Mouse (Mus musculus): ENCODE data around the gene Grin2a. TPM values are rescaled to one million over a fixed set of nuclear protein-coding genes. Genes with fewer than 3 reads are reported as not detected.

The Grin2a gene
- polyA plus RNA-seq, 2 experiments = not detected

- H3K27ac ChIP-seq = no peak overlapping the region
- no peaks in the 10 kb centered on the region for H3K9me3 ChIP-seq (ENCODE audit: control insufficient read depth, low read length)
- no peak overlapping the region for H3K4me3 ChIP-seq (ENCODE audit: insufficient read depth in 1 of 2, low read depth in 2 of 2, low read length in 2 of 2)
- TF ChIP-seq EP300 (IDR thresholded peaks at IDR 0.05; ENCODE audit: low read depth) = no peak
- no peak for TF ChIP-seq CTCF (IDR thresholded peaks at IDR 0.05; ENCODE audit: low read depth)
- DNase-seq (ENCODE audit: low read depth in 3 of 3, low spot score in 3 of 3) (no peak), ATAC-seq (ENCODE audit: insufficient read depth) (no peak)
- H3K36me3 ChIP-seq (replicated peaks; ENCODE audit: control insufficient read depth, insufficient read depth, low read depth) = no peaks in the 10 kb centered on the region
- 79% methylated on average over 8 of the region's 8 CpGs for WGBS (ENCODE audit: insufficient replicate concordance)
- H3K9ac ChIP-seq (replicated peaks) = no peak overlapping the region
- H3K4me2 ChIP-seq (ENCODE audit: low read depth) = no peak overlapping the region
- H3K4me1 ChIP-seq (replicated peaks; ENCODE audit: control insufficient read depth in 2 of 2, insufficient read depth in 2 of 2, low read length in 1 of 2) = no peaks in the 10 kb centered on the region
- no peaks in the 10 kb centered on the region for H3K27me3 ChIP-seq (ENCODE audit: control insufficient read depth, insufficient read depth, low read length)
Observed at GRCm38 (mm10) chr16:9756849-9757248, 238.5 kb downstream of the Grin2a start.

- no peak for ATAC-seq (ENCODE audit: insufficient read depth)
- no peaks in the 10 kb centered on the region for H3K4me1 ChIP-seq (replicated peaks; ENCODE audit: control insufficient read depth in 2 of 2, insufficient read depth in 2 of 2, low read length in 1 of 2)
- no peak overlapping the region for H3K4me2 ChIP-seq (ENCODE audit: low read depth)
- DNase-seq (ENCODE audit: low read depth in 3 of 3, low spot score in 3 of 3) = no peak
- H3K9me3 ChIP-seq (ENCODE audit: control insufficient read depth, low read length) = no peaks in the 10 kb centered on the region
- no peak overlapping the region for H3K9ac ChIP-seq (replicated peaks)
- 70% methylated on average over 5 of the region's 5 CpGs for WGBS (ENCODE audit: insufficient replicate concordance)
- H3K36me3 ChIP-seq (replicated peaks; ENCODE audit: control insufficient read depth, insufficient read depth, low read depth) = no peaks in the 10 kb centered on the region
- no peak overlapping the region for H3K4me3 ChIP-seq (ENCODE audit: insufficient read depth in 1 of 2, low read depth in 2 of 2, low read length in 2 of 2)
- TF ChIP-seq EP300 (IDR thresholded peaks at IDR 0.05; ENCODE audit: low read depth) (no peak), CTCF (IDR thresholded peaks at IDR 0.05; ENCODE audit: low read depth) (no peak)
- H3K27me3 ChIP-seq (ENCODE audit: control insufficient read depth, insufficient read depth, low read length) = no peaks in the 10 kb centered on the region
- H3K27ac ChIP-seq = no peak overlapping the region
Observed at GRCm38 (mm10) chr16:9754061-9754460, 241.3 kb downstream of the Grin2a start.

GRCm38 (mm10) chr16:9753045-9753444 is 242.3 kb downstream of the Grin2a start:
- Histone ChIP-seq H3K27me3 (ENCODE audit: control insufficient read depth, insufficient read depth, low read length) (no peaks in the 10 kb centered on the region), H3K4me2 (ENCODE audit: low read depth) (no peak overlapping the region), H3K9me3 (ENCODE audit: control insufficient read depth, low read length) (no peaks in the 10 kb centered on the region), H3K4me1 (replicated peaks; ENCODE audit: control insufficient read depth in 2 of 2, insufficient read depth in 2 of 2, low read length in 1 of 2) (no peaks in the 10 kb centered on the region), H3K27ac (no peak overlapping the region), H3K9ac (replicated peaks) (no peak overlapping the region), H3K36me3 (replicated peaks; ENCODE audit: control insufficient read depth, insufficient read depth, low read depth) (no peaks in the 10 kb centered on the region), H3K4me3 (ENCODE audit: insufficient read depth in 1 of 2, low read depth in 2 of 2, low read length in 2 of 2) (no peak overlapping the region)
- DNase-seq (ENCODE audit: low read depth in 3 of 3, low spot score in 3 of 3) (no peak), ATAC-seq (ENCODE audit: insufficient read depth) (no peak)
- TF ChIP-seq EP300 (IDR thresholded peaks at IDR 0.05; ENCODE audit: low read depth) = no peak
- WGBS (ENCODE audit: insufficient replicate concordance) = 78% methylated on average over 9 of the region's 9 CpGs

- 67% methylated on average over 8 of the region's 8 CpGs for WGBS (ENCODE audit: insufficient replicate concordance)
- no peaks in the 10 kb centered on the region for H3K9me3 ChIP-seq (ENCODE audit: control insufficient read depth, low read length)
- DNase-seq (ENCODE audit: low read depth in 3 of 3, low spot score in 3 of 3) = no peak
- H3K4me2 ChIP-seq (ENCODE audit: low read depth) = no peak overlapping the region
- H3K4me1 ChIP-seq (replicated peaks; ENCODE audit: control insufficient read depth in 2 of 2, insufficient read depth in 2 of 2, low read length in 1 of 2) = no peaks in the 10 kb centered on the region
- no peak overlapping the region for H3K4me3 ChIP-seq (ENCODE audit: insufficient read depth in 1 of 2, low read depth in 2 of 2, low read length in 2 of 2)
- no peaks in the 10 kb centered on the region for H3K36me3 ChIP-seq (replicated peaks; ENCODE audit: control insufficient read depth, insufficient read depth, low read depth)
- no peak overlapping the region for H3K27ac ChIP-seq
- TF ChIP-seq CTCF (IDR thresholded peaks at IDR 0.05; ENCODE audit: low read depth) (no peak), EP300 (IDR thresholded peaks at IDR 0.05; ENCODE audit: low read depth) (no peak)
- no peaks in the 10 kb centered on the region for H3K27me3 ChIP-seq (ENCODE audit: control insufficient read depth, insufficient read depth, low read length)
- ATAC-seq (ENCODE audit: insufficient read depth) = no peak
- H3K9ac ChIP-seq (replicated peaks) = no peak overlapping the region
Observed at GRCm38 (mm10) chr16:9752600-9752999, 242.8 kb downstream of the Grin2a start.

- H3K4me2 ChIP-seq (ENCODE audit: low read depth) = no peak overlapping the region
- no peak overlapping the region for H3K9ac ChIP-seq (replicated peaks)
- H3K27me3 ChIP-seq (ENCODE audit: control insufficient read depth, insufficient read depth, low read length) = no peaks in the 10 kb centered on the region
- DNase-seq (ENCODE audit: low read depth in 3 of 3, low spot score in 3 of 3) = no peak
- H3K27ac ChIP-seq = no peak overlapping the region
- no peak for ATAC-seq (ENCODE audit: insufficient read depth)
- no peaks in the 10 kb centered on the region for H3K4me1 ChIP-seq (replicated peaks; ENCODE audit: control insufficient read depth in 2 of 2, insufficient read depth in 2 of 2, low read length in 1 of 2)
- no peaks in the 10 kb centered on the region for H3K36me3 ChIP-seq (replicated peaks; ENCODE audit: control insufficient read depth, insufficient read depth, low read depth)
- WGBS (ENCODE audit: insufficient replicate concordance) = 60% methylated on average over 11 of the region's 11 CpGs
- no peaks in the 10 kb centered on the region for H3K9me3 ChIP-seq (ENCODE audit: control insufficient read depth, low read length)
- TF ChIP-seq EP300 (IDR thresholded peaks at IDR 0.05; ENCODE audit: low read depth) (no peak), CTCF (IDR thresholded peaks at IDR 0.05; ENCODE audit: low read depth) (peak; percentile 25; the same call in 1 of the 2 replicates)
- H3K4me3 ChIP-seq (ENCODE audit: insufficient read depth in 1 of 2, low read depth in 2 of 2, low read length in 2 of 2) = no peak overlapping the region
Observed at GRCm38 (mm10) chr16:9751045-9751569, 244.3 kb downstream of the Grin2a start.

Data from liver, embryonic 14.5 days (tissue).